Mouse (Mus musculus) liver, adult 2 months (tissue): ENCODE data around the gene Nol12. TPM values are rescaled to one million over a fixed set of nuclear protein-coding genes. Genes with fewer than 3 reads are reported as not detected.

ENCODE experiments used
- DNase-seq: peaks from one replicate; pipeline ENCODE4 v3.0.0-alpha.2; 2011; ENCODE audit warnings: low read depth, low spot score; ENCODE audit errors: extremely low read depth
- H3K27ac ChIP-seq: fragments of 200-500 bp; replicated peaks from 2 replicates; pipeline ENCODE4 v1.5.1; 2012; ENCODE audit warnings: low read depth, mild to moderate bottlenecking, control low read depth, inconsistent platforms, low read length; ENCODE audit not compliant: insufficient read depth
- H3K27me3 ChIP-seq: fragments of 200-500 bp; 2 replicates; pipeline ENCODE4 v1.6.1; 2012; ENCODE audit warnings: mild to moderate bottlenecking, moderate library complexity, low read length, inconsistent platforms; ENCODE audit not compliant: control insufficient read depth, insufficient read depth
- H3K36me3 ChIP-seq: fragments of 200-500 bp; 2 replicates; pipeline ENCODE4 v1.6.1; 2012; ENCODE audit warnings: low read length, inconsistent platforms; ENCODE audit not compliant: control insufficient read depth, insufficient read depth
- H3K4me1 ChIP-seq: fragments of 200-500 bp; 2 replicates; pipeline ENCODE4 v1.6.1; 2011; ENCODE audit warnings: low read length; ENCODE audit not compliant: control insufficient read depth, insufficient read depth
- H3K4me3 ChIP-seq: fragments of 200-500 bp; 2 replicates; pipeline ENCODE4 v1.5.1; 2011; ENCODE audit warnings: low read depth, mild to moderate bottlenecking, control low read depth, low read length, moderate library complexity; ENCODE audit not compliant: insufficient read depth
- H3K79me2 ChIP-seq: fragments of 200-500 bp; 2 replicates; pipeline ENCODE4 v1.6.1; 2012; ENCODE audit warnings: inconsistent platforms, mild to moderate bottlenecking, low read length, moderate library complexity; ENCODE audit not compliant: control insufficient read depth, insufficient read depth
- H3K9ac ChIP-seq: fragments of 200-500 bp; 2 replicates; pipeline ENCODE4 v1.6.1; 2012; ENCODE audit warnings: low read depth, mild to moderate bottlenecking, control low read depth, inconsistent platforms, low read length
- CTCF ChIP-seq: fragments of 200-500 bp; IDR thresholded peaks from 2 replicates; pipeline ENCODE4 v1.5.1; 2011; ENCODE audit warnings: low read depth, low read length, control low read depth
- POLR2A ChIP-seq: fragments of 200-500 bp; IDR thresholded peaks from 2 replicates; pipeline ENCODE4 v1.6.1; 2011; ENCODE audit warnings: low read length, control low read depth; ENCODE audit not compliant: insufficient read depth; ENCODE audit errors: extremely low read depth
- WGBS: fragments of 180-500 bp; shearing (Covaris S2); methylation state at CpG from one replicate; pipeline ENCODE4 v1.1.7; 2018; 5-methylcytosine and 5-hydroxymethylcytosine counted together
- polyA plus RNA-seq: library from polyadenylated mRNA; depleted of rRNA; stranded (reverse); fragments of >200 nt; gene quantifications from 2 replicates; pipeline ENCODE4 v1.2.3, GENCODE M21; 2012
- total RNA-seq: library from RNA; depleted of rRNA; stranded (reverse); fragments of >200 nt; gene quantifications from 2 replicates; pipeline ENCODE4 v1.2.3, GENCODE M21; 2014

The Nol12 gene
- total and polyA plus RNA-seq, 2 experiments = 5.3 to 13.1 TPM

DNA sequence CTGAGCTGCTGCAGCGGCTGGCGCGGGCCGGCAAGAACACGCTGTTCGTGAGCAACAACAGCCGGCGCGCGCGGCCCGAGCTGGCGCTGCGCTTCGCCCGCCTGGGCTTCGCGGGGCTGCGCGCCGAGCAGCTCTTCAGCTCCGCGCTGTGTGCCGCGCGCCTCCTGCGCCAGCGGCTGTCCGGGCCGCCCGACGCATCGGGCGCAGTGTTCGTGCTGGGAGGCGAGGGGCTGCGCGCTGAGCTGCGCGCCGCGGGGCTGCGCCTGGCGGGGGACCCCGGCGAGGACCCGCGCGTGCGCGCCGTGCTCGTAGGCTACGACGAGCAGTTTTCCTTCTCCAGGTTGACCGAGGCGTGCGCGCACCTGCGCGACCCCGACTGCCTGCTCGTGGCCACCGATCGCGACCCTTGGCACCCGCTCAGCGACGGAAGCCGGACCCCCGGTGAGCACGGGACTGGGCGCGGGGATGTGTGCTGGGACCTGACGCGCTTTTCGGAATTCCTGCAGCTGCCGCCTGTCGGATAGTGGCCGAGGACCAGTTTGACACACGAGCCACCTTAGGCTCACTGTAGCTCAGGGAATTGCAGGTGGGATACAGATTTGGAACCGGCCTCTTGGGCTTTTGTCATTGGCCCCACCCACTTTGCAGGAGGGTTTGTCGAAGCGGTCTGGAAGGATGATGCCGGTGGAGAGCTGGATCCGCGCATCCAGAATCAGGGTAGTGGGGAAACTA lies 20.5 kb upstream of the Nol12 start:
- no peaks in the 10 kb centered on the region for H3K36me3 ChIP-seq
- peaks cover 5% of the 10 kb centered on the region; the same call in 1 of the 2 replicates for H3K4me1 ChIP-seq
- TF ChIP-seq POLR2A (no peak), CTCF (no peak)
- H3K4me3 ChIP-seq = peak overlapping the region; percentile 49; the same call in 1 of the 2 replicates
- H3K27me3 ChIP-seq = 0 out of 2 replicates have a peak, but pooled peaks cover 5% of the 10 kb centered on the region
- no peak for DNase-seq
- WGBS = 4% methylated on average over 87 of the region's 87 CpGs
- H3K79me2 ChIP-seq = no peaks in the 10 kb centered on the region
- H3K27ac ChIP-seq = no peak overlapping the region
- peak overlapping the region; percentile 54 for H3K9ac ChIP-seq

DNA sequence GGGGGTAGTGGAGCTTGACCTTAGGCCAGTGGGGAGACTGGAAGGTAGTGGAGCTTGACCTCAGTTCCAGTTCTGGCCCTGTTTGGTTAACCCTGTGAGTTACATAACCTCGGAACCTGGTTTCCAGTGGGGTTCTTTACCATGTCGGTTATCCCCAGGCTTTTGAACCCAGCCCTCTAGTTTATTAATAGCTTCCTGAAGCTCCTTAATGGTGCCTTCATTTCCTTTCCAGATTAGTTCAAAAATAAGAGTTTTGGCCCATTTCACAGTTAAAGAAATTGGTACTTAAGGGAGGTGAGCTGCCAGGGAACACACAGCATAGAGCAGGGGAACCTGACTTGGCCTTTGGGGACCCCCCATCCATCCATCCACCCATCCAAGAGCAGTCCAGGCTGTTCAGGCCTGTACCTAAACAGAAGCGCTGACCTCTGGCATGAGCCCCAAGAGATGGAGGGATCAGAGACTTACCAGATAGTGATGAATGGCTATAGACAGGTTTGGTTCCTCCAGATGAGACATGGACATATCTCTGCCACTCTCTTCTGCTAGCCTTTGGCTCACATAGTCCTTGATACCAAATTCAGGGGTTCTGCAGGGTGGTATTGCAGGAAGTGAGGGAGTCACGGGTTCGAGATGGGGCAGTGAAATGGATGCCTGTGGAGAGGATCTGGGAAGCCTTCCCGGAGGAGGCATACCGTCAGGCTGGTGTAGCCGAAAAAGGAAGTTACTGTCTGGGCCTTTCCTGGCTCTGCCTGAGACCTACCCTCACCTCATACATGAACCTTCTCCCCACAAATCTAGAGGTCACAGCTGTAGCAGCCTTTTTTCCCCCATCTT lies 19.7 kb upstream of the Nol12 start:
- Histone ChIP-seq H3K36me3 (no peaks in the 10 kb centered on the region), H3K27me3 (0 out of 2 replicates have a peak, but pooled peaks cover 5% of the 10 kb centered on the region), H3K4me1 (peaks cover 5% of the 10 kb centered on the region; the same call in 1 of the 2 replicates), H3K27ac (no peak overlapping the region), H3K4me3 (no peak overlapping the region), H3K79me2 (no peaks in the 10 kb centered on the region), H3K9ac (no peak overlapping the region)
- 51% methylated on average over 8 of the region's 8 CpGs for WGBS
- TF ChIP-seq POLR2A (no peak), CTCF (no peak)
- DNase-seq = peak; percentile 41

DNA sequence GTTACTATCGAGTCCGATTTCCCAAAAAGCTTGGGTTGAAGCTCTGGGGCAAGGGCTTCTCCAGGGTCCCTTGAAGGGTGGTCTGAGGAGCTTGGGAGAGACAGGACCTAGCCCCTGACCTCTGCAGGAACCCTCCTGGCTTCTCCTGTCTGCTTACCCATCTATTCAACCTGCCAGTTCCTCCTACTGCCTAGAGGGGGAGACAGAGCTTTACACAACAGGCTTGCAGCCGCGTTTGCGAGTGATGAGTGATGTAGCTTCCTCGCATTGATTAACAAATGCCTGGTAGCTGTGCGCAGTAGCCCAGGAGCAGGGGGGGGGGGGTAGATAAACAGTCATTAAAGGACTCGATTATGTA lies 19.1 kb upstream of the Nol12 start:
- no peak overlapping the region for H3K4me3 ChIP-seq
- H3K4me1 ChIP-seq = peaks cover 5% of the 10 kb centered on the region; the same call in 1 of the 2 replicates
- 0 out of 2 replicates have a peak, but pooled peaks cover 5% of the 10 kb centered on the region for H3K27me3 ChIP-seq
- no peak overlapping the region for H3K27ac ChIP-seq
- H3K9ac ChIP-seq = no peak overlapping the region
- no peaks in the 10 kb centered on the region for H3K36me3 ChIP-seq
- 7% methylated on average over 8 of the region's 8 CpGs for WGBS
- DNase-seq = peak; percentile 64
- H3K79me2 ChIP-seq = no peaks in the 10 kb centered on the region
- TF ChIP-seq POLR2A (no peak), CTCF (peak; percentile 87)

DNA sequence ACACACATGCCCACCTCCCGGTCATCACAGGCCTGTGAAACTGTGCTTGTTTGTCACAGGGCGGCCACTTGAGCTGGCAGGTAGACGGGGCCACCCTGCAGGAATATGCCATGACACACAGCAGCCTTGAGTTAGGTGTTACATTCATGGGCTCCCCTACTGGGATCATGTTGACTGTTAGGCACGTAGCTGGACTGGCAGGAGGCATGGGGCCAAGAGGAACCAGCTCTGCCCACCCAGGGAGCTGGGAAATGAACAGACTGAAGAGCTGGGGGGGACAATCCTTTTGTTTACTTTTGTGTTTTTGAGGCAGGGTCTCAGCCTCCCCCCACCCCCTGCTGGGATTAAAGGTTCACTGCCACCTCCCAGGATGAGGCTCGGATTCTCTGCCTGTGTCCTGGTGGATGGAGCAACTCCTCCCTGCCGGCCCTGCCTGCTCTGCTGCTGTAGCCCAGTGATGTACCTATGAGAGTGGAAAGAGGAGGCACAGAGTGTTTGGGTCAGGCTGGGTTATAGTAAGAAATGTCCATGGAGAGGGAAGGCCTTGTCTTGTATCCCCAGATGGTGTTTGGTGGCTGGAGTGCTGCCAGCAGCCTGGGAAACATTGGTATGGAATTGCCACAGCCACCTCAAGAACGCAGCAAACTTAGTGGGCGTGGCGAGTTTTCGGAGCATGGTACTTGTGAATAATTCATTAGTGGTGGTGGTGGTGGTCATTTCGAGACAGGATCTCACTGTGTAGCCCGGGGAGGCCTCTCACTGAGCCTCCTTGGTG lies 18.5 kb upstream of the Nol12 start:
- H3K79me2 ChIP-seq = no peaks in the 10 kb centered on the region
- TF ChIP-seq CTCF (no peak), POLR2A (no peak)
- H3K27ac ChIP-seq = no peak overlapping the region
- no peaks in the 10 kb centered on the region for H3K36me3 ChIP-seq
- 89% methylated on average over 12 of the region's 12 CpGs for WGBS
- peaks cover 5% of the 10 kb centered on the region; the same call in 1 of the 2 replicates for H3K4me1 ChIP-seq
- H3K27me3 ChIP-seq = 0 out of 2 replicates have a peak, but pooled peaks cover 5% of the 10 kb centered on the region
- no peak for DNase-seq
- H3K4me3 ChIP-seq = no peak overlapping the region
- H3K9ac ChIP-seq = no peak overlapping the region

DNA sequence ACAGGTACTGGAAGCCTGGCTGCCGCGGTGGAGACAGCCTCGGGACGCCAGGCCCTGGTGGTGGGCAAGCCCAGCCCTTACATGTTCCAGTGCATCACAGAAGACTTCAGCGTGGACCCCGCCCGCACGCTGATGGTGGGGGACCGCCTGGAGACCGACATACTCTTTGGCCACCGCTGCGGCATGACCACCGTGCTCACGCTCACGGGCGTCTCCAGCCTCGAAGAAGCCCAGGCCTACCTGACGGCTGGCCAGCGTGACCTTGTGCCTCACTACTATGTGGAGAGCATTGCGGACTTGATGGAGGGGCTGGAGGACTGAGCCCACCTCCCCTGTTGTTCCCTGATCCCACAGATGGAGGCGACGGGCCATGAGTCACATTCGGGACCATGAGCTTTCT lies 16.6 kb upstream of the Nol12 start:
- WGBS = 97% methylated on average over 23 of the region's 23 CpGs

More for the DNA sequence above, 16.6 kb upstream of the Nol12 start:
- Histone ChIP-seq H3K4me3 (no peak overlapping the region), H3K36me3 (no peaks in the 10 kb centered on the region), H3K4me1 (peaks cover 5% of the 10 kb centered on the region; the same call in 1 of the 2 replicates), H3K27me3 (0 out of 2 replicates have a peak, but pooled peaks cover 5% of the 10 kb centered on the region), H3K27ac (no peak overlapping the region), H3K9ac (no peak overlapping the region), H3K79me2 (no peaks in the 10 kb centered on the region)
- DNase-seq = no peak
- no peak for TF ChIP-seq CTCF
- TF ChIP-seq POLR2A = no peak
